In the genomic region with DNA sequence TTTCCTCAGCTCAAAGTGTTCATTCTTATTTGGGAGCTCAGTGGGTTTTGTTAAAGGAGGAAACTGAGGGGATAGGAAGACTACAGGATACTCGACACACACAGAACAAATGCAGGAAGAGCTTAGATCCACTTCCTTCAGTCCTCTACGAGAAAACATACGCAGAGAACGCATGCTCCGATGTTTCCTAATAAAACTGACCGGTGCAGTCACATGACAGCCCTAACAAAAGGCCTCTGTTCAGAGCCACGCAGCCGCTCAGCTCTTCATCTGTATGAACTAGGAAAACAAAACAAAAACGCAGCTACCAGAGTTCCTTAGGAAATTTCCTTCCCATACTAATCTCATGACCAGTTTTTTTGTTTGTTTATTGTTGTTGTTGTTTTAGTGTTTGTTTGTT, we compare ENCODE assay signal across 33 mouse cellular contexts. TPM values are rescaled to one million over a fixed set of nuclear protein-coding genes. Genes with fewer than 3 reads are reported as not detected.
A peak's percentile ranks its signal among the peaks of the same experiment; 100 is the strongest.
DNase-seq lines count a peak whose midpoint lies in the region; ATAC-seq lines count a peak whose summit lies in the region.
"Had no signal": no experiment of that assay in that cellular context is flagged by ENCODE, and none has a peak within 500 bp of the region (broad histone marks: within the 10 kb centered on the region; RNA-seq: fewer than 3 reads in every experiment).

No protein-coding gene starts in this region.

- peak; percentile 57; the same call in 1 of the 2 replicates for ATAC-seq in forebrain, embryonic 12.5 days (ENCODE audit: low FRiP score)
- ATAC-seq in forebrain, embryonic 14.5 days: no peak
- ATAC-seq in limb, embryonic 12.5 days (ENCODE audit: insufficient number of reproducible peaks, insufficient read depth, low FRiP score, low TSS enrichment, low read depth): no peak
- no peak for ATAC-seq in embryonic facial prominence, embryonic 11.5 days (replicated peaks; ENCODE audit: insufficient number of reproducible peaks, low FRiP score, low TSS enrichment, low read depth)
- ATAC-seq: CD4-positive, CD25-positive, alpha-beta regulatory T cell, adult 4 months; hindbrain, embryonic 16.5 days; intestine, embryonic 15.5 days; liver, embryonic 12.5 days had no signal

- peaks cover 30% of the 10 kb centered on the region for H3K36me3 ChIP-seq in forebrain, embryonic 12.5 days (replicated peaks)
- peaks cover 21% of the 10 kb centered on the region for H3K36me3 ChIP-seq in forebrain, embryonic 14.5 days (ENCODE audit: control insufficient read depth, insufficient read depth, low read length)
- peaks cover 26% of the 10 kb centered on the region for H3K36me3 ChIP-seq in limb, embryonic 12.5 days
- H3K36me3 ChIP-seq in limb, embryonic 10.5 days: peaks cover 57% of the 10 kb centered on the region
- 0 out of 2 replicates have a peak, but pooled peaks cover 2% of the 10 kb centered on the region for H3K36me3 ChIP-seq in embryonic facial prominence, embryonic 11.5 days (replicated peaks; ENCODE audit: control insufficient read depth, insufficient read depth, low read depth, low read length)

- intact Hi-C loops in left cerebral cortex, postnatal 14 days (cut with DNase I): loop anchor here (5.0 kb wide), 1 partner anchor 261 kb away; no protein-coding TSS in a partner anchor

- WGBS in forebrain, embryonic 12.5 days: 58% methylated on average over 9 of the region's 9 CpGs
- 55% methylated on average over 9 of the region's 9 CpGs for WGBS in forebrain, embryonic 14.5 days
- 74% methylated on average over 9 of the region's 9 CpGs for WGBS in limb, embryonic 12.5 days
- 84% methylated on average over 9 of the region's 9 CpGs for whole genome bisulfite sequencing in limb, embryonic 10.5 days
- WGBS in embryonic facial prominence, embryonic 11.5 days: 31% methylated on average over 9 of the region's 9 CpGs

- peaks cover 4% of the 10 kb centered on the region; the same call in 1 of the 2 replicates for H3K4me1 ChIP-seq in forebrain, embryonic 12.5 days
- H3K4me1 ChIP-seq in forebrain, embryonic 14.5 days (ENCODE audit: control insufficient read depth, insufficient read depth, low read length): no peaks in the 10 kb centered on the region
- H3K4me1 ChIP-seq in limb, embryonic 12.5 days (replicated peaks): no peaks in the 10 kb centered on the region
- no peaks in the 10 kb centered on the region for H3K4me1 ChIP-seq in limb, embryonic 10.5 days
- H3K4me1 ChIP-seq in embryonic facial prominence, embryonic 11.5 days (ENCODE audit: control insufficient read depth, insufficient read depth, low read length): no peaks in the 10 kb centered on the region
- H3K4me1 ChIP-seq: embryonic facial prominence, embryonic 15.5 days; heart, embryonic 10.5 days; hindbrain, embryonic 10.5 days; intestine, embryonic 15.5 days; limb, embryonic 13.5 days; liver, embryonic 12.5 days; midbrain, embryonic 10.5 days; neural tube, embryonic 15.5 days had no signal

- no peaks in the 10 kb centered on the region for H3K27me3 ChIP-seq in forebrain, embryonic 12.5 days
- H3K27me3 ChIP-seq in forebrain, embryonic 14.5 days (replicated peaks; ENCODE audit: control insufficient read depth, insufficient read depth, low read length): no peaks in the 10 kb centered on the region
- no peaks in the 10 kb centered on the region for H3K27me3 ChIP-seq in limb, embryonic 12.5 days
- no peaks in the 10 kb centered on the region for H3K27me3 ChIP-seq in limb, embryonic 10.5 days (ENCODE audit: low read depth, poor library complexity, severe bottlenecking)
- no peaks in the 10 kb centered on the region for H3K27me3 ChIP-seq in embryonic facial prominence, embryonic 11.5 days (ENCODE audit: control insufficient read depth, insufficient read depth, low read length)
- H3K27me3 ChIP-seq: embryonic facial prominence, embryonic 15.5 days; intestine, embryonic 15.5 days; limb, embryonic 13.5 days; liver, embryonic 12.5 days; neural tube, embryonic 15.5 days had no signal

- no peak overlapping the region for H3K4me2 ChIP-seq in forebrain, embryonic 12.5 days
- no peak overlapping the region for H3K4me2 ChIP-seq in forebrain, embryonic 14.5 days (ENCODE audit: low read length)
- no peak overlapping the region for H3K4me2 ChIP-seq in limb, embryonic 12.5 days
- H3K4me2 ChIP-seq in embryonic facial prominence, embryonic 11.5 days (ENCODE audit: low read depth, low read length): no peak overlapping the region
- H3K4me2 ChIP-seq: embryonic facial prominence, embryonic 15.5 days; intestine, embryonic 15.5 days; limb, embryonic 13.5 days; liver, embryonic 12.5 days; neural tube, embryonic 15.5 days had no signal

- DNase-seq in forebrain, embryonic 14.5 days (ENCODE audit: low spot score): no peak
- no peak for DNase-seq in limb, embryonic 10.5 days (ENCODE audit: low spot score)
- peak; percentile 77 for DNase-seq in brain, adult 2 months (ENCODE audit: low read depth, low spot score)
- DNase-seq in embryonic facial prominence, embryonic 11.5 days (ENCODE audit: low spot score): peak; percentile 19
- no peak for DNase-seq in left cerebral cortex, postnatal 14 days (ENCODE audit: low spot score in 2 of 2)
- DNase-seq in cerebellum, postnatal 10 days: no peak
- DNase-seq: adrenal gland, postnatal 36 days; cerebellum, adult 2 months; gastrocnemius, adult 2 months; kidney, adult 9 months; kidney, postnatal 36 days; layer of hippocampus, adult 9-11 months; lung, adult 18-20 months; thymus, adult 2 months; thymus, postnatal 4 days had no signal

- H3K9ac ChIP-seq in forebrain, embryonic 12.5 days: no peak overlapping the region
- H3K9ac ChIP-seq in forebrain, embryonic 14.5 days (ENCODE audit: low read length): no peak overlapping the region
- H3K9ac ChIP-seq in limb, embryonic 12.5 days (replicated peaks): no peak overlapping the region
- H3K9ac ChIP-seq in embryonic facial prominence, embryonic 11.5 days (replicated peaks; ENCODE audit: low read length): no peak overlapping the region
- H3K9ac ChIP-seq: embryonic facial prominence, embryonic 15.5 days; intestine, embryonic 15.5 days; limb, embryonic 13.5 days; liver, embryonic 12.5 days; neural tube, embryonic 15.5 days had no signal

- H3K4me3 ChIP-seq in forebrain, embryonic 12.5 days (replicated peaks): no peak overlapping the region
- no peak overlapping the region for H3K4me3 ChIP-seq in forebrain, embryonic 14.5 days (ENCODE audit: low read depth, low read length)
- H3K4me3 ChIP-seq in limb, embryonic 12.5 days (replicated peaks): no peak overlapping the region
- H3K4me3 ChIP-seq in limb, embryonic 10.5 days: no peak overlapping the region
- no peak overlapping the region for H3K4me3 ChIP-seq in embryonic facial prominence, embryonic 11.5 days (ENCODE audit: low read depth, low read length)
- H3K4me3 ChIP-seq: embryonic facial prominence, embryonic 15.5 days; gastrocnemius, adult 2 months; heart, embryonic 10.5 days; hindbrain, embryonic 10.5 days; intestine, embryonic 15.5 days; limb, embryonic 13.5 days; liver, embryonic 12.5 days; midbrain, embryonic 10.5 days; neural tube, embryonic 15.5 days had no signal

- H3K27ac ChIP-seq in forebrain, embryonic 12.5 days: no peak overlapping the region
- H3K27ac ChIP-seq in forebrain, embryonic 14.5 days (ENCODE audit: low read depth, low read length): no peak overlapping the region
- H3K27ac ChIP-seq in limb, embryonic 12.5 days: 0 out of 2 replicates have a peak overlapping the region, but pooled peaks have one; percentile 45
- H3K27ac ChIP-seq in limb, embryonic 10.5 days: no peak overlapping the region
- H3K27ac ChIP-seq in embryonic facial prominence, embryonic 11.5 days (replicated peaks; ENCODE audit: low read depth, low read length): no peak overlapping the region
- H3K27ac ChIP-seq: embryonic facial prominence, embryonic 15.5 days; gastrocnemius, adult 2 months; heart, embryonic 10.5 days; hindbrain, embryonic 10.5 days; intestine, embryonic 15.5 days; limb, embryonic 13.5 days; liver, embryonic 12.5 days; midbrain, embryonic 10.5 days; neural tube, embryonic 15.5 days had no signal

- no peaks in the 10 kb centered on the region for H3K9me3 ChIP-seq in forebrain, embryonic 12.5 days
- H3K9me3 ChIP-seq in forebrain, embryonic 14.5 days (replicated peaks; ENCODE audit: control insufficient read depth, low read length): no peaks in the 10 kb centered on the region
- H3K9me3 ChIP-seq in limb, embryonic 12.5 days: no peaks in the 10 kb centered on the region
- H3K9me3 ChIP-seq in limb, embryonic 10.5 days (replicated peaks): no peaks in the 10 kb centered on the region
- H3K9me3 ChIP-seq in embryonic facial prominence, embryonic 11.5 days (replicated peaks; ENCODE audit: control insufficient read depth, low read length): no peaks in the 10 kb centered on the region
- H3K9me3 ChIP-seq: embryonic facial prominence, embryonic 15.5 days; heart, embryonic 10.5 days; hindbrain, embryonic 10.5 days; intestine, embryonic 15.5 days; limb, embryonic 13.5 days; liver, embryonic 12.5 days; midbrain, embryonic 10.5 days; neural tube, embryonic 15.5 days had no signal

RNA-seq across cellular contexts. Expression of a gene that starts 1.5 kb away (rescaled TPM):
- 0.15 and 0.37 TPM in 2 replicates for polyA plus RNA-seq in forebrain, embryonic 12.5 days (2016; fragmentation: Nextera tagmentation; extraction: Ambion mirVana)
- 0.28 TPM in 1 of 2 replicates, not detected in the other for polyA plus RNA-seq in forebrain, embryonic 14.5 days (2014; fragmentation: Nextera tagmentation; extraction: Ambion mirVana)
- 0.18 TPM in 1 of 2 replicates, not detected in the other for polyA plus RNA-seq in limb, embryonic 12.5 days (2016; fragmentation: Nextera tagmentation; extraction: Ambion mirVana)
- not detected in 2 replicates for polyA plus RNA-seq in limb, embryonic 10.5 days (2016; fragmentation: Nextera tagmentation; extraction: Ambion mirVana)
- 0.15 and 0.61 TPM in 2 replicates for polyA plus RNA-seq in embryonic facial prominence, embryonic 11.5 days (2014; fragmentation: Nextera tagmentation; extraction: Ambion mirVana)
- under 1 TPM; 0.30 to 0.64 TPM for total RNA-seq in left cerebral cortex, postnatal 14 days (2021)
- total RNA-seq: adrenal gland, postnatal 36 days; gastrocnemius, adult 2 months had no signal
- polyA plus RNA-seq: heart, embryonic 10.5 days; intestine, embryonic 15.5 days; neural tube, embryonic 15.5 days; small intestine, adult 2 months; stomach, embryonic 16.5 days had no signal

RNA-seq across cellular contexts. Expression of a gene that starts 10.3 kb away (rescaled TPM):
- polyA plus RNA-seq in forebrain, embryonic 12.5 days (2016; fragmentation: Nextera tagmentation; extraction: Ambion mirVana): 98.7 and 102 TPM in 2 replicates
- polyA plus RNA-seq in forebrain, embryonic 14.5 days (2014; fragmentation: Nextera tagmentation; extraction: Ambion mirVana): 25.0 and 28.1 TPM in 2 replicates
- 110 and 118 TPM in 2 replicates for polyA plus RNA-seq in limb, embryonic 12.5 days (2016; fragmentation: Nextera tagmentation; extraction: Ambion mirVana)
- polyA plus RNA-seq in limb, embryonic 10.5 days (2016; fragmentation: Nextera tagmentation; extraction: Ambion mirVana): 114 and 145 TPM in 2 replicates
- 44.5 and 47.3 TPM in 2 replicates for polyA plus RNA-seq in embryonic facial prominence, embryonic 11.5 days (2014; fragmentation: Nextera tagmentation; extraction: Ambion mirVana)
- 10 to 100 TPM; 41.1 to 48.8 TPM for total RNA-seq in left cerebral cortex, postnatal 14 days (2021)

RNA-seq across cellular contexts. Expression of a gene that starts 14.8 kb away (rescaled TPM):
- polyA plus RNA-seq in forebrain, embryonic 12.5 days (2016; fragmentation: Nextera tagmentation; extraction: Ambion mirVana): 0.09 and 0.18 TPM in 2 replicates
- 0.14 and 0.22 TPM in 2 replicates for polyA plus RNA-seq in forebrain, embryonic 14.5 days (2014; fragmentation: Nextera tagmentation; extraction: Ambion mirVana)
- 0.13 and 0.23 TPM in 2 replicates for polyA plus RNA-seq in limb, embryonic 12.5 days (2016; fragmentation: Nextera tagmentation; extraction: Ambion mirVana)
- polyA plus RNA-seq in limb, embryonic 10.5 days (2016; fragmentation: Nextera tagmentation; extraction: Ambion mirVana): 0.08 TPM in 1 of 2 replicates, not detected in the other
- polyA plus RNA-seq in embryonic facial prominence, embryonic 11.5 days (2014; fragmentation: Nextera tagmentation; extraction: Ambion mirVana): 0.45 and 0.52 TPM in 2 replicates
- not detected for total RNA-seq in left cerebral cortex, postnatal 14 days (2021)
- total RNA-seq: common myeloid progenitor, adult 5-6 weeks; gastrocnemius, adult 2 months; left cerebral cortex, adult 18-20 months had no signal
- polyA plus RNA-seq: CD4-positive, CD25-positive, alpha-beta regulatory T cell, adult 4 months had no signal

RNA-seq across cellular contexts. Expression of a gene that starts 17.0 kb away (rescaled TPM):
- polyA plus RNA-seq in forebrain, embryonic 12.5 days (2016; fragmentation: Nextera tagmentation; extraction: Ambion mirVana): not detected in 2 replicates
- not detected in 2 replicates for polyA plus RNA-seq in forebrain, embryonic 14.5 days (2014; fragmentation: Nextera tagmentation; extraction: Ambion mirVana)
- polyA plus RNA-seq in limb, embryonic 12.5 days (2016; fragmentation: Nextera tagmentation; extraction: Ambion mirVana): not detected in 2 replicates
- polyA plus RNA-seq in limb, embryonic 10.5 days (2016; fragmentation: Nextera tagmentation; extraction: Ambion mirVana): not detected in 2 replicates
- not detected in 2 replicates for polyA plus RNA-seq in embryonic facial prominence, embryonic 11.5 days (2014; fragmentation: Nextera tagmentation; extraction: Ambion mirVana)
- not detected for total RNA-seq in left cerebral cortex, postnatal 14 days (2021)
- total RNA-seq: adrenal gland, postnatal 36 days; common myeloid progenitor, adult 5-6 weeks; gastrocnemius, adult 2 months; gastrocnemius, postnatal 4 days; left cerebral cortex, adult 18-20 months had no signal
- polyA plus RNA-seq: CD4-positive, CD25-positive, alpha-beta regulatory T cell, adult 4 months; embryonic facial prominence, embryonic 15.5 days; heart, embryonic 16.5 days; hindbrain, embryonic 10.5 days; hindbrain, embryonic 16.5 days; intestine, embryonic 15.5 days; limb, embryonic 13.5 days; liver, embryonic 12.5 days; midbrain, embryonic 10.5 days; neural tube, embryonic 15.5 days; small intestine, adult 2 months; stomach, embryonic 16.5 days had no signal

RNA-seq across cellular contexts. Expression of a gene that starts 57.6 kb away (rescaled TPM):
- 31.8 and 33.0 TPM in 2 replicates for polyA plus RNA-seq in forebrain, embryonic 12.5 days (2016; fragmentation: Nextera tagmentation; extraction: Ambion mirVana)
- 38.6 TPM in 2 replicates for polyA plus RNA-seq in forebrain, embryonic 14.5 days (2014; fragmentation: Nextera tagmentation; extraction: Ambion mirVana)
- polyA plus RNA-seq in limb, embryonic 12.5 days (2016; fragmentation: Nextera tagmentation; extraction: Ambion mirVana): 24.5 and 24.6 TPM in 2 replicates
- 22.5 and 27.1 TPM in 2 replicates for polyA plus RNA-seq in limb, embryonic 10.5 days (2016; fragmentation: Nextera tagmentation; extraction: Ambion mirVana)
- 30.1 and 30.2 TPM in 2 replicates for polyA plus RNA-seq in embryonic facial prominence, embryonic 11.5 days (2014; fragmentation: Nextera tagmentation; extraction: Ambion mirVana)
- total RNA-seq in left cerebral cortex, postnatal 14 days (2021): 10 to 100 TPM; 16.8 to 18.2 TPM

Comparison
In these comparisons a context has a peak if more than half of its experiments do, and no peak if none do; other contexts are left out.
1. DNase-seq: peak in brain, adult 2 months (single experiment) and embryonic facial prominence, embryonic 11.5 days (single experiment); none in forebrain, embryonic 14.5 days (single experiment), limb, embryonic 10.5 days (single experiment), left cerebral cortex, postnatal 14 days (0 of 2) and cerebellum, postnatal 10 days (0 of 2).